Mouse (Mus musculus): ENCODE measurements around the gene Nsmf.

Nsmf gene

GRCm38 (mm10) chr2:25054221-25055067 is at the start of gene Nsmf:
Gene Nsmf (plus strand): TSS chr2:25054355.
- DNase-seq (ENCODE audit: low spot score in 2 of 2) = peak; percentile 77 to 79

DNA sequence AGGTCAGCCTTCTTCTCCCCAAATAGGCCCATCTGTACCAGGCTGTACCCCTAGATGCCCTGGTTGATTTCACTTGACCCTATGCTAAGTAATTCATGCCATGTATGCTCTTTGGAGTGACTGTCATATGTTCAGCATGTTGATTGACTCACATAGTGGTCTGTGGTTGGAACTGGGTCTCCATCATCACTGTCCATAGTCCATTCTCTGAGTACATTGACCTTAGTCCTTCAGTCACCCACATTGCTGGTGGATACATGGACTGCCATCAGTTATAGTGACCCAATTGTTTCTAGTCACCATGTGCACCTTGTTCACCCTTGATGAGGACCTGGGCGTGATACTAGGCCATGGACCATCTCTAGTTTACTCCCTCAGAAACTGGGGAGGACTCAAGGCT is 47.4 kb upstream of the Nsmf start:
- no peak for DNase-seq (ENCODE audit: low spot score in 2 of 2)

GRCm38 (mm10) chr2:25008250-25008649 is 45.9 kb upstream of the Nsmf start:
- no peak for DNase-seq (ENCODE audit: low spot score in 2 of 2)

GRCm38 (mm10) chr2:25022678-25023077 is 31.5 kb upstream of the Nsmf start:
- no peak for DNase-seq (ENCODE audit: low spot score in 2 of 2)

GRCm38 (mm10) chr2:25025109-25025508 is 29.0 kb upstream of the Nsmf start:
- DNase-seq (ENCODE audit: low spot score in 2 of 2) = no peak

GRCm38 (mm10) chr2:25034994-25035393 is 19.2 kb upstream of the Nsmf start:
- DNase-seq (ENCODE audit: low spot score in 2 of 2) = no peak

DNA sequence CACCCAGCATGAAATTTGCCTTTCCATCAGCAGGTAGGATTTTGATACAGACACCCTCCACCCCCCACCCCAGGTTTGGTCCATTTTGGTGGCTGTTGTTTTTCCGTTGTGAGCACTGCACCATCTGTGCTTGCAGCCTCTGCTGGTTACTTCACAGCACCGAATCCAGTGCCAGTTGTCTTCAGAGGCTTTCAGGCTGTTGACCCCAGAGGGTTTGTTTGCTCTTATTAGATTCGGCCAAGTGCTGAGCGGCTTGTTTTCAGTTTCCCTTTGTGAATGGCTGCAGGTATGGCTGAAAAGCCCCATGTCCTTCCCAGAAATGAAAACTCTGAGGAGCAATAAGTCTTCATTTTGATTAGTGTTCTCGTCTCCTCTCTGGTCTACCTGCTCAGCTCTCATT is 14.1 kb upstream of the Nsmf start:
- DNase-seq (ENCODE audit: low spot score in 2 of 2) = no peak

DNA sequence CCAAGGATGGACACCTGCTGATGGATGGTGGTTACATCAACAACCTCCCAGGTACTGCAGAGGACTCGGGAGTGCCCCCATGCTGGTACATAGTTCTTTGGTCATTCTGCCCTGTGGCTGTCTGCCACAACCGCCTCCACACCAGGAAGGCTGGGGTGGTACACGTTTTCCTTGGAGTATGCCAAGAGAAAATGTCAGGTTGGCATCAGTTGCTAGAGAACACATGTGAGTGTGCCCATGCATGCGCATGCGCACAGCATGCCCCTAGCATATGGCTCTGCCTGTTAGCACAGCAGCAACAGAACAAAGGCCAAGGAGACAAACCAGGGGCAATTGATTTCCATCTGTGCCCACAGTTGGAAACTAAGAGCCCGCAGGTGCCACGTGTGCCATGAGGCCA is 3.2 kb upstream of the Nsmf start:
- DNase-seq (ENCODE audit: low spot score in 2 of 2) = no peak

DNA sequence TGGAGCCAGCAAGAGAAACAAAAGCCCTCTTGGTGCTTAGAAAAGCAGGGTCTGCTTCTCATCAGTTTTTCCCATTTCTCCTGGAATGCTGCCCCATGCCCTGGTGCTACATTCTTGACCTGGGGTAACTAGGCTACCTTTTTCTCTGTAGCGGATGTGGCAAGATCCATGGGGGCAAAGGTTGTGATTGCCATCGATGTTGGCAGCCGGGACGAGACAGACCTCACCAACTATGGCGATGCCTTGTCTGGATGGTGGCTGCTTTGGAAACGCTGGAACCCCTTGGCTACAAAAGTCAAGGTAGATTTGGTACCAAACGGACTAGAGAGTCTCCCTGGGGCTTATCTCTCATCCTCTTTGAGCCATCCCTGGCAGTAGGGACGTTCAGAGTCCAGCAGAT is 2.7 kb upstream of the Nsmf start:
- no peak for DNase-seq (ENCODE audit: low spot score in 2 of 2)

DNA sequence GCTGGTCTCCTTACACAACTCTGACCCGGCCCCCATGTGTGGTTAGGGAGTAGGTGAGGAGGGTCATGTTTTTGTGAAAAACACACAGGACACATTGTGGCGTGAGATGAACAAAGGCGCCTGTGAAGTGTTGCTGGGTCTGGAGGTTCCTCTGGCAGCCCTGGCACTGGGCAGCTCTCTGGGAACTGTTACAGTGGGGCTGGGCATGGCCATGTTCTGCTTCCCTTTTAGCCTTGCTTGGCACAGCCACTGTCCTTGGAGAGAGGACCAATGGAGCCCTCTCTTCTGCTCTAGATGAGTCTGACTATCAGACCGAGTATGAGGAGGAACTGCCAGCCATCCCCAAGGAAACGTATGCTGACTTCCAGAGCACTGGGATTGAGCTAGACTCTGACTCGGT is 1.1 kb upstream of the Nsmf start:
- no peak for DNase-seq (ENCODE audit: low spot score in 2 of 2)

GRCm38 (mm10) chr2:25055068-25055405 is 882 bp downstream of the Nsmf start:
- DNase-seq (ENCODE audit: low spot score in 2 of 2) = no peak

DNA sequence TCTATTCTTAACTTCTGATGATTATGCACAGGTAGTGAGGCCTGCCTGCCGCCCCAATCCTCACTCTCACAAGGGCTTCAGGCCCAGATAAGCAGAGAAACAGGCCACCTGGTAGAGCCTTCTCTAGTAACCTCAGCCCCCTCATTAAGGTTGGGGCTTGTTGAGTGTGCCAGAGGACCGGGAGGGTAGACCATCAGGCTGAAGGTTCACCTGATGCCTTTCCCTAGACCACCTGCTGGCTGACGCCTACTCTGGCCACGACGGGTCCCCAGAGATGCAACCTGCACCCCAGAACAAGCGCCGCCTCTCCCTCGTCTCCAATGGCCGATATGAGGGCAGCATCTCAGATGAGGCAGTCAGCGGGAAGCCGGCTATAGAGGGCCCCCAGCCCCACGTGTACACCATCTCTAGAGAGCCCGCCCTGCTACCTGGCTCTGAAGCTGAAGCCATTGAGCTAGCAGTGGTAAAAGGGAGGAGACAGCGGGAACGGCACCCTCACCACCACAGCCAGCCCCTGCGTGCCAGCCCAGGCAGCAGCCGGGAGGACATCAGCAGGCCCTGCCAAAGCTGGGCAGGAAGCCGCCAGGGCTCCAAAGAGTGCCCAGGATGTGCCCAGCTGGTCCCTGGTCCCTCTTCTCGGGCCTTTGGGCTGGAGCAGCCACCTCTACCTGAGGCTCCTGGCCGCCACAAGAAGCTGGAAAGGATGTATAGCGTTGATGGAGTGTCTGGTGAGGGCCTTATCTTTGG is 1.4 kb downstream of the Nsmf start:
- no peak for DNase-seq (ENCODE audit: low spot score in 2 of 2)

DNA sequence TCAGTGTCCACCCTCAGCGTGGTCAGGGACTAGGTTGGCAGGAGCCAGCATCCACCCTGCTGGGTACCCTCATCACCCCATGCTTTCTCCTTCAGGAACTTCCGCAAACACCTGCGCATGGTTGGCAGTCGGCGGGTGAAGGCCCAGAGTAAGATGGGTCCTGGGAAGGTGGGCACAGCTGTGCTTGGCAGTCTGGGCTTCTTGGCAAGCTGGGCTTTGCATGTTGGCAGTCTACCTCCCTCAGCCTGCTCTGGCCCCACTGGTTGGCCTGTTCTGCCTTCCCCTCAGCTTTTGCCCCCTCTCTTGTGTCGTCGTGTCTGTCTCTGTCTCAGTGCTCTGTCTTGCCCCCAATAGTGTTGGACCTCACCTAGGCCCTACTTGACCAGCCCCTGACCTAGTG is 4.8 kb downstream of the Nsmf start:
- no peak for DNase-seq (ENCODE audit: low spot score in 2 of 2)

DNA sequence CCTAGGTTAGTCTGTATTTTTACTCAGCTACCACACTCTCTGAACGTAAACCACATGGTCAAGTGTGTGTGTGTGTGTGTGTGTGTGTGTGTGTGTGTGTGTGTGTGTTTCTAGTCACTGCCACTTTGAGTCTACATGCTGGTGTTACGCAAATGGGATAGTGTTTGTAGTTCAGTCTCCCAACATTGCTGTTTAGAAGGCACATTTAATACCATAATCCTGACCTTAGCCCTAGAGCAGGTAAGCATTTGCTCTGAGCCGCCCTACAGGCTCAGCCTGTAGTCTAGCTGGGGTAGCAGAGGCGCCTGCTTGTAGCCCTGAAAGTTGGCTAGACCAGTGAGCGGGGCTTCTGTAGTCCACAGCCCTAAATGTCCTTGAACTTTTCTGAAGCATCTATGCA is 9.4 kb downstream of the Nsmf start:
- no peak for DNase-seq (ENCODE audit: low spot score in 2 of 2)

DNA sequence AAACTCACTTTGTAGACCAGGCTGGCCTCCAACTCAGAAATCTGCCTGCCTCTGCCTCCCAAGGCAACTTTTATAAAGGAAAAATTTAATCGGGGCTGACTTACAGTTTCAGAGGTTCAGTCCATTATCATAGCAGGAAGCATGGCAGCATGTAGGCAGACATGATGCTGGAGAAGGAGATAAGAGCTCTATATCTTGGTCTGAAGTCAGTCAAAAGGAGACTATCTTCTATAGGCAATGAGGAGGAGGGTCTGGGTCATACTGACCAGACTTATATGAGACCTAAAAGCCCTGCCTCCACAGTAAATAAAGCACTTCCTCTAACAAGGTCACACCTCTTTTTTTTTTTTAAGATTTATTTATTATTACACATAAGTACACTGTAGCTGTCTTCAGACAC is 10.1 kb downstream of the Nsmf start:
- no peak for DNase-seq (ENCODE audit: low spot score in 2 of 2)

DNA sequence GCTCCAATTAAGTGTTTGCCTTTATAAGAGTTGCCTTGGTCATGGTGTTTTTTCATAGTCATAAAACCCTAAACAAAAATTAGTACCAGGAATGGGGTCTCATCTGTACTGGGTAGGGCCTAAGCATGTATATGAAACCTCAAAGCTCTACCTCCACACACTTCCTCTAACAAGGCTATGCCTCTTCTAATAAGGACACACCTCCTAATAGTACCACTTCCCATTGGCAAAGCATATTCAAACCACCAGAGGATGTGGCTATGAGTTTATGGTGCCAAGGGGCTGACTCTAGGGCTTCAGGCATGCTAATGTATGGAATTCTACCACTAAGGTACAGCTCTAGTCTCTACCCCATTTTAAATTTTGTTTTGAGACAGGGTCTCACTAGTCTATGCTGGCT is 11.4 kb downstream of the Nsmf start:
- DNase-seq (ENCODE audit: low spot score in 2 of 2) = no peak

DNA sequence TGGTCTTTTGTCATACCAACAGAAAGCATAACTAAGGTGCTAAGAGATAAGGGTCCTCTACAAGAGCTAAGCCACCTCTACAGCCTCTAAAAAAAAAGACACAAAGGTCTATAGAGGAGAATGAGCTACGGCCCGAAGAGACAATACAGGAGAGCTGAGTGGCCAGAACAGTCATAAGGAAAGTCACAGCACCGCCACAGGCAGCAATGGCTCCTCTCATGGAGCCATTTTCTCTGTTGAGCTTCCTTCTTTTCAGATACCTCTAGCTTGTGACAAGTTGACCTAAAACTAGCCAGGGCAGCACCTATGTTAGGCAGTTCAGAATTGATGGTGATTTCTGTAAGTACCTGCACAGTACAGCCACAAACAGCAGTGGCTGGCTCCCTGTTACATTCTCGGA is 12.4 kb downstream of the Nsmf start:
- no peak for DNase-seq (ENCODE audit: low spot score in 2 of 2)

- DNase-seq (ENCODE audit: low spot score in 2 of 2) = no peak
Measured at GRCm38 (mm10) chr2:25069537-25069936, 15.4 kb downstream of the Nsmf start.

DNA sequence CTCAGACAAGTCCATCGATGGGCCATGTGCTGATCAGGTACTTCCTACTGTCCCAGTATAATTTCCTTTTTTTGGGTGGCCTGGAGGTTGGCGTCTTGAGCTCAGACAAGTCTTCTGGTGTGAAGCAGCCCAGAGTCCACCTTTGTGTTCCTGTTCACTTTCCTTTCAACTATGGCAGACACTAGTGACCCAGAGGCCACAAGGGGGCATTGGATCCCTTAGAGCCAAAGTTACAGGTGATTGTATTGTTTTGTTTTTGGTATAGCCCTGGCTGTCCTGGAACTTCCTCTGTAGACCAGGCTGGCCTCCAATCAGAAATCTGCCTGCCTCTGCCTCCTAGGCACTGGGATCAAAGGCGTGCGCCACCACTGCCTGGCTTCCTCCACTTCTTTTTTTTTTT is 18.2 kb downstream of the Nsmf start:
- no peak for DNase-seq (ENCODE audit: low spot score in 2 of 2)

- DNase-seq (ENCODE audit: low spot score in 2 of 2) = no peak
Measured at GRCm38 (mm10) chr2:25075506-25075905, 21.4 kb downstream of the Nsmf start.

- no peak for DNase-seq (ENCODE audit: low spot score in 2 of 2)
Measured at GRCm38 (mm10) chr2:25078967-25079366, 24.8 kb downstream of the Nsmf start.

- no peak for DNase-seq (ENCODE audit: low spot score in 2 of 2)
Measured at GRCm38 (mm10) chr2:25080076-25080475, 25.9 kb downstream of the Nsmf start, which contains the start of gene Entpd8. Gene Entpd8 (plus strand): TSS chr2:25080304.

- DNase-seq (ENCODE audit: low spot score in 2 of 2) = no peak
Measured at GRCm38 (mm10) chr2:25083697-25084096, 29.5 kb downstream of the Nsmf start.
